Mouse (Mus musculus): Measurements from ENCODE around the gene Mndal.
"Not testable (repeated sequence)": the region's sequence is repeated elsewhere in the genome, so short reads cannot be mapped to it uniquely, and the experiment has no call there.

Gene Mndal

GRCm38 (mm10) chr1:173889741-173890140, 52.5 kb downstream of the Mndal start:
- in situ Hi-C loops (cut with MseI, MboI) = not testable (repeated sequence)

GRCm38 (mm10) chr1:173887026-173887787, 55.1 kb downstream of the Mndal start:
- in situ Hi-C loops (cut with MseI, MboI) = not testable (repeated sequence)

- in situ Hi-C loops (cut with MseI, MboI) = not testable (repeated sequence)
These were observed 62.2 kb downstream of the Mndal start for GRCm38 (mm10) chr1:173880004-173880666.

GRCm38 (mm10) chr1:173879225-173879987, 62.9 kb downstream of the Mndal start:
- in situ Hi-C loops (cut with MseI, MboI) = not testable (repeated sequence)

- in situ Hi-C loops (cut with MseI, MboI) = not testable (repeated sequence)
These were observed 64.0 kb downstream of the Mndal start for GRCm38 (mm10) chr1:173878264-173878663.

GRCm38 (mm10) chr1:173877125-173877524, 65.2 kb downstream of the Mndal start:
- in situ Hi-C loops (cut with MseI, MboI) = not testable (repeated sequence)

- in situ Hi-C loops (cut with MseI, MboI) = not testable (repeated sequence)
These were observed 73.7 kb downstream of the Mndal start for GRCm38 (mm10) chr1:173868586-173868985.

GRCm38 (mm10) chr1:173866504-173866903, 75.8 kb downstream of the Mndal start:
- in situ Hi-C loops (cut with MseI, MboI) = no loop called here

- in situ Hi-C loops (cut with MseI, MboI) = not testable (repeated sequence)
These were observed 88.6 kb downstream of the Mndal start for GRCm38 (mm10) chr1:173853711-173854110.

GRCm38 (mm10) chr1:173852853-173853252, 89.4 kb downstream of the Mndal start:
- in situ Hi-C loops (cut with MseI, MboI) = not testable (repeated sequence)

- in situ Hi-C loops (cut with MseI, MboI) = not testable (repeated sequence)
These were observed 96.1 kb downstream of the Mndal start for GRCm38 (mm10) chr1:173846193-173846592.

- in situ Hi-C loops (cut with MseI, MboI) = no loop called here
These were observed 97.5 kb downstream of the Mndal start for GRCm38 (mm10) chr1:173844754-173845153.

GRCm38 (mm10) chr1:173821481-173821803, 120.8 kb downstream of the Mndal start:
- in situ Hi-C loops (cut with MseI, MboI) = not testable (repeated sequence)

GRCm38 (mm10) chr1:173820794-173821480, 121.4 kb downstream of the Mndal start:
- in situ Hi-C loops (cut with MseI, MboI) = not testable (repeated sequence)

GRCm38 (mm10) chr1:173809294-173809693, 133.0 kb downstream of the Mndal start:
- in situ Hi-C loops (cut with MseI, MboI) = not testable (repeated sequence)

GRCm38 (mm10) chr1:173802689-173803281, 139.5 kb downstream of the Mndal start:
- in situ Hi-C loops (cut with MseI, MboI) = not testable (repeated sequence)

- in situ Hi-C loops (cut with MseI, MboI) = not testable (repeated sequence)
These were observed 140.1 kb downstream of the Mndal start for GRCm38 (mm10) chr1:173802207-173802606.

- in situ Hi-C loops (cut with MseI, MboI) = not testable (repeated sequence)
These were observed 140.5 kb downstream of the Mndal start for GRCm38 (mm10) chr1:173801791-173802190.
